Mouse (Mus musculus) midbrain, postnatal 0 days (tissue): ENCODE measurements around the gene Pth2. TPM values are rescaled to one million over a fixed set of nuclear protein-coding genes. Genes with fewer than 3 reads are reported as not detected.

Experiments used
- ATAC-seq: fragments of 200-750 bp; cut with Nextera tagmentation; 2 replicates; pipeline ENCODE4 v1.8.0; 2017; ENCODE audit warnings: moderate number of reproducible peaks, mild to moderate bottlenecking, moderate TSS enrichment, moderate library complexity; ENCODE audit not compliant: low FRiP score
- DNase-seq: peaks from one replicate; pipeline ENCODE4 v3.0.0-alpha.2; 2015; ENCODE audit warnings: low spot score
- H3K27ac ChIP-seq: fragments of 300-500 bp; sonication (generic); 2 replicates; pipeline ENCODE4 v1.5.1; 2014; ENCODE audit warnings: low read depth, mild to moderate bottlenecking, low read length, mixed read lengths
- H3K27me3 ChIP-seq: fragments of 300-500 bp; sonication (generic); 2 replicates; pipeline ENCODE4 v1.6.1; 2014; ENCODE audit warnings: low read length, control low read depth, mixed read lengths; ENCODE audit not compliant: insufficient read depth
- H3K36me3 ChIP-seq: fragments of 300-500 bp; sonication (generic); 2 replicates; pipeline ENCODE4 v1.6.1; 2014; ENCODE audit warnings: low read length, control low read depth, mixed read lengths; ENCODE audit not compliant: insufficient read depth
- H3K4me1 ChIP-seq: fragments of 300-500 bp; sonication (generic); 2 replicates; pipeline ENCODE4 v1.6.1; 2014; ENCODE audit warnings: mild to moderate bottlenecking, control low read depth, antibody characterized with exemption, low read length, mixed read lengths; ENCODE audit not compliant: insufficient read depth
- H3K4me2 ChIP-seq: fragments of 300-500 bp; sonication (generic); 2 replicates; pipeline ENCODE4 v1.6.1; 2014; ENCODE audit warnings: low read depth, mild to moderate bottlenecking, low read length, mixed read lengths; ENCODE audit not compliant: poor library complexity, severe bottlenecking
- H3K4me3 ChIP-seq: fragments of 300-500 bp; sonication (generic); 2 replicates; pipeline ENCODE4 v1.5.1; 2014; ENCODE audit warnings: low read depth, mild to moderate bottlenecking, low read length, moderate library complexity
- H3K9ac ChIP-seq: fragments of 300-500 bp; sonication (generic); replicated peaks from 2 replicates; pipeline ENCODE4 v1.6.1; 2014; ENCODE audit warnings: mild to moderate bottlenecking, low read length, moderate library complexity, mixed read lengths; ENCODE audit not compliant: poor library complexity, severe bottlenecking
- H3K9me3 ChIP-seq: fragments of 300-500 bp; sonication (generic); 2 replicates; pipeline ENCODE4 v1.6.1; 2016; ENCODE audit warnings: low read length, control low read depth
- CTCF ChIP-seq: IDR thresholded peaks from 2 replicates; pipeline ENCODE4 v1.5.1; 2016; ENCODE audit warnings: antibody characterized with exemption, mild to moderate bottlenecking
- WGBS: fragments of 180-500 bp; shearing (Covaris S2); extraction: QIAGEN DNeasy Blood & Tissue Kit; methylation state at CpG from one replicate; pipeline ENCODE4 v1.1.7; 2014; 5-methylcytosine and 5-hydroxymethylcytosine counted together
- polyA plus RNA-seq: library from polyadenylated mRNA; unstranded; fragments of >200 nt; fragmentation: Nextera tagmentation; extraction: Ambion mirVana; gene quantifications from 2 replicates; pipeline ENCODE4 v1.2.1, GENCODE M21; 2015
- total RNA-seq: library from RNA; depleted of rRNA; stranded (reverse); fragments of >200 nt; gene quantifications from 2 replicates; pipeline ENCODE4 v1.2.3, GENCODE M21; 2014

Pth2 gene
- total and polyA plus RNA-seq, 2 experiments from 2014 or later: 0.93 TPM; not detected in 1

DNA sequence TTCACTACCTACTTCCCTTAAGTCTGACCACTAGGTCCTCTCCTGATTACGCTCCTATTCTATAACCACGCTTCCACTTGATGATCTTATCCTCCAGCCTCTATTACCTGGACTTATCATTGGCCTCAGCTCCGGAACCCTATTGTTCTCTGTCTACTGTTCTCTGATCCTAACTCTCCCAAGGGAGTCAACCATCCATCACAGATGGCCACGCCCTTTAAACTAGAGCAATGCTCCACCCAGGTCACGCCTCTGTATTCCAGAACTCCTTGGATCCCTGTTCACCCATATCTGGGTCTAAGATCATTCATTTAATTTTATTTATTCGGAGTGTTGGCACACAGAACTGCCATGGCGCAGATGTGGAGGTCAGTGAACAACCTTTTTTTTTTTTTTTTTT is 31.6 kb downstream of the Pth2 start:
- Histone ChIP-seq H3K27ac (no peak overlapping the region), H3K4me3 (no peak overlapping the region), H3K9ac (no peak overlapping the region), H3K9me3 (no peaks in the 10 kb centered on the region), H3K4me2 (no peak overlapping the region), H3K36me3 (no peaks in the 10 kb centered on the region), H3K27me3 (peaks cover 15% of the 10 kb centered on the region), H3K4me1 (peaks cover 5% of the 10 kb centered on the region; the same call in 1 of the 2 replicates)
- no peak for TF ChIP-seq CTCF
- ATAC-seq (no peak), DNase-seq (no peak)
- WGBS: 75% methylated on average over 7 of the region's 7 CpGs

- H3K9me3 ChIP-seq: no peaks in the 10 kb centered on the region
- ATAC-seq (no peak), DNase-seq (no peak)
- no peak overlapping the region for H3K9ac ChIP-seq
- no peak overlapping the region for H3K4me3 ChIP-seq
- H3K27me3 ChIP-seq: peaks cover 15% of the 10 kb centered on the region
- H3K4me2 ChIP-seq: no peak overlapping the region
- 59% methylated on average over 5 of the region's 5 CpGs for WGBS
- H3K4me1 ChIP-seq: peaks cover 5% of the 10 kb centered on the region; the same call in 1 of the 2 replicates
- no peaks in the 10 kb centered on the region for H3K36me3 ChIP-seq
- no peak overlapping the region for H3K27ac ChIP-seq
- TF ChIP-seq CTCF: no peak
Measured at GRCm38 (mm10) chr7:45213708-45214107, 32.9 kb downstream of the Pth2 start.

GRCm38 (mm10) chr7:45215673-45216441 is 35.1 kb downstream of the Pth2 start, which contains the start of gene Tead2:
TSS of gene Tead2 (plus strand) at chr7:45215753.
- WGBS: 1% methylated on average over 54 of the region's 55 CpGs
- DNase-seq (peak; percentile 12), ATAC-seq (peak; percentile 42)
- H3K9ac ChIP-seq: peak within 1 kb of the TSS; percentile 54
- H3K4me3 ChIP-seq: peak within 1 kb of the TSS; percentile 42
- no peak for TF ChIP-seq CTCF
- H3K9me3 ChIP-seq: no peaks in the 10 kb centered on the region
- H3K4me2 ChIP-seq: peak within 1 kb of the TSS; percentile 67
- peak within 1 kb of the TSS; percentile 57; the same call in 1 of the 2 replicates for H3K27ac ChIP-seq
- H3K36me3 ChIP-seq: no peaks in the 10 kb centered on the region
- peaks cover 7% of the 10 kb centered on the region; the same call in 1 of the 2 replicates for H3K27me3 ChIP-seq
- peaks cover 5% of the 10 kb centered on the region; the same call in 1 of the 2 replicates for H3K4me1 ChIP-seq

DNA sequence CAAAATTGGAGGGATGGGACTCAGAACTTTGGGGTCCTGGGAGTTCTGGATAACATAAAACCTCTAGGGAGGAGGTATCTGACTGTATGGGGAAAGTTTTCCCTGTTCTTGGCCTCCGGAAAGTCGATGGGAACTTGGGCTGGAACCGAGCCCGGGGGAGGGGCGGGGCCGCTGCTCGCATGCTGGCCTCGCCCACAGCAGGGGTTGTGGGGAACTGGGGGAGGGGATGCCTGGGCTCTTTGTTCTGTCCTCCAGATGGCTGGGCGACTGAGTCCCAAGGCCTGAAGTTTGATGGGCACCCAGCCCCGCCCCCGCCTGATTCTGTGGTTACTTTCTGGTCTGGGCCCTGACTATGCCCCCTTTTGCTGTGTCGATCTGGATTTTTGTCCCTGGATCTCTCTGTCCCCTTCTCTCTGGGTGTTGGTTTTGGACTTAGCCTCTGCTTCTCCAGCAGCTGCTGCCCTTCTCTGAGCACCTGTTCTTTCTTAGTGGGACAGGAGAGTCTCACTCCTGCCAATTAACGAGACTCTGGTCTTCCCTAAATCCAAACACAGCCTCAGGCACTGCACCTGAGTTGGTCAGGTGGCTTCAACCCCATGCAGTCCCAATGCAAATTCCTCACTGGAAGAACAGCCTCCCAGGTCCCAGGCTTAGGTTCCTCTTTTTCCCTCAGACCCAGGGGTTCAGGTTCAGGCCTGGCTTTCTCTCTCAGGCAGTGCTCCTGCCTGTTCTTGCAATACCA is 35.8 kb downstream of the Pth2 start:
- Histone ChIP-seq H3K4me3 (peak overlapping the region; percentile 42), H3K9ac (peak overlapping the region; percentile 54; the same call in 1 of the 2 replicates), H3K27me3 (peaks cover 7% of the 10 kb centered on the region; the same call in 1 of the 2 replicates), H3K36me3 (no peaks in the 10 kb centered on the region), H3K4me2 (peak overlapping the region; percentile 67), H3K9me3 (no peaks in the 10 kb centered on the region), H3K27ac (peak overlapping the region; percentile 57; the same call in 1 of the 2 replicates), H3K4me1 (peaks cover 5% of the 10 kb centered on the region; the same call in 1 of the 2 replicates)
- no peak for TF ChIP-seq CTCF
- ATAC-seq: peak; percentile 72
- peak; percentile 85 for DNase-seq
- WGBS: 6% methylated on average over 12 of the region's 13 CpGs

DNA sequence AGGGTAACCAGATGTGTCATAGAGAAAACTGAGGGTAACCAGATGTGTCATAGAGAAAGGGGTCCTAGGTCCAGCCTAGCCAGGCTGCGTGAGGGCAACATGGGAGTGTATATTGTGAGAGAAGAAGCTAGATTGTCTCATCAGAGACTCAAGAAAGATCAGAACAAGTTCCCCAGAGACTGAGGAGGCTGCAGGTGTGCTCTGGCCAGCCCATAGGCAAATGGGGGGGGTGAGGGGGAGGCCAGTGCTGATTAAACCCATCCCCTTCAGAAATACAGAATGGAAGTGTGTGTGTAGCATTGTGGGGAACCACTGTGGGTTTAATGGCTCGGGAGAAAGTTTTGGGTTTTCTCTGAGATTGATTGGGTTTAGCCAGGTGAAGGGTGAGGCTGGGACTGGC is 40.9 kb downstream of the Pth2 start:
- Histone ChIP-seq H3K27me3 (no peaks in the 10 kb centered on the region), H3K4me1 (no peaks in the 10 kb centered on the region), H3K4me2 (no peak overlapping the region), H3K9me3 (no peaks in the 10 kb centered on the region), H3K4me3 (no peak overlapping the region), H3K36me3 (no peaks in the 10 kb centered on the region), H3K27ac (no peak overlapping the region), H3K9ac (no peak overlapping the region)
- DNase-seq (no peak), ATAC-seq (no peak)
- WGBS: 87% methylated on average over 2 of the region's 2 CpGs
- no peak for TF ChIP-seq CTCF

- ATAC-seq (no peak), DNase-seq (no peak)
- Histone ChIP-seq H3K4me1 (no peaks in the 10 kb centered on the region), H3K27ac (no peak overlapping the region), H3K4me2 (no peak overlapping the region), H3K9ac (no peak overlapping the region), H3K9me3 (no peaks in the 10 kb centered on the region), H3K4me3 (no peak overlapping the region), H3K27me3 (no peaks in the 10 kb centered on the region), H3K36me3 (no peaks in the 10 kb centered on the region)
- 87% methylated on average over 7 of the region's 7 CpGs for WGBS
- TF ChIP-seq CTCF: no peak
Measured at GRCm38 (mm10) chr7:45224826-45225225, 44.0 kb downstream of the Pth2 start.
